Mouse (Mus musculus): ENCODE data around the gene Vill. TPM values are rescaled to one million over a fixed set of nuclear protein-coding genes. Genes with fewer than 3 reads are reported as not detected.

The Vill gene
- 10 to 100 TPM; 32.9 to 41.9 TPM for total RNA-seq (2023)

DNA sequence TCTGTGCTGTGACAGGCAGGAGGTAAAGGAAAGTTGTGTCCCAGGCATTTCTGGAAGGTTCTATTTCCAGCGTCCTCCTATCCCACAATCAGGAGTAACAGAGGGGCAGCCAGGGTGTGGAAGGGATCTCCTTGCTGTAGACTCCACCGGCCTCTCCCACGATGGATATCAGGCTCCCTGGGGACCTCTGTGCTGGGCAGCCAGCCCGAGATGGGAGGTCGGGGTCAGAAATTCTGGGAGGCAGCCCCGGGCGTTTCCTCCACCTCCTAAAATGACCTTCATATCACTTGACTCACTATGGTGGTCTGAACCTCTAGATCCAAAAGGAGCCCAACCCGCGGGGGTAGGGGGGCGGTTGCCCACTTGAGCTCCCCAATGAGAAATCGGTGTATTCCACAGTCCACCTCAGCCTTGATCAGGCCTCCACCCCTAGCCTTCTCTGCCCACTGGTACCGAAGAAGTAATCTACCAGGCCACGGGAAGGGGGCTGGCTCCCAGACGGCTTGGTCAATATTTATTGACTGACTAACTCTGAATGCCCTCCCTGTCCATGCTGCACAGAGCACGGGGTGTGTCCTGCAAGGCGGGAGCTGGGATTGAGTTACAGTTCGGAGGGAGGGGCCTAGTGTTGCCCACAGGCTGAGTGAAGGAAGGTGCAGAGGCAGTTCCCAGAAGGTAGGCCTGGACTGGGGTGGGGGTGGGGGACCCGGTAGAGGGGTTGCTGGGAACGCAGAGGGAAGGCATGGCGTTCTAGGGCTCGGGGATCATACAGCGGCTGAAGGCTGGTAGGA, at the start of gene Vill:
Vill (plus strand) TSS at position 625 of the 791 bp plus-strand sequence.

DNA sequence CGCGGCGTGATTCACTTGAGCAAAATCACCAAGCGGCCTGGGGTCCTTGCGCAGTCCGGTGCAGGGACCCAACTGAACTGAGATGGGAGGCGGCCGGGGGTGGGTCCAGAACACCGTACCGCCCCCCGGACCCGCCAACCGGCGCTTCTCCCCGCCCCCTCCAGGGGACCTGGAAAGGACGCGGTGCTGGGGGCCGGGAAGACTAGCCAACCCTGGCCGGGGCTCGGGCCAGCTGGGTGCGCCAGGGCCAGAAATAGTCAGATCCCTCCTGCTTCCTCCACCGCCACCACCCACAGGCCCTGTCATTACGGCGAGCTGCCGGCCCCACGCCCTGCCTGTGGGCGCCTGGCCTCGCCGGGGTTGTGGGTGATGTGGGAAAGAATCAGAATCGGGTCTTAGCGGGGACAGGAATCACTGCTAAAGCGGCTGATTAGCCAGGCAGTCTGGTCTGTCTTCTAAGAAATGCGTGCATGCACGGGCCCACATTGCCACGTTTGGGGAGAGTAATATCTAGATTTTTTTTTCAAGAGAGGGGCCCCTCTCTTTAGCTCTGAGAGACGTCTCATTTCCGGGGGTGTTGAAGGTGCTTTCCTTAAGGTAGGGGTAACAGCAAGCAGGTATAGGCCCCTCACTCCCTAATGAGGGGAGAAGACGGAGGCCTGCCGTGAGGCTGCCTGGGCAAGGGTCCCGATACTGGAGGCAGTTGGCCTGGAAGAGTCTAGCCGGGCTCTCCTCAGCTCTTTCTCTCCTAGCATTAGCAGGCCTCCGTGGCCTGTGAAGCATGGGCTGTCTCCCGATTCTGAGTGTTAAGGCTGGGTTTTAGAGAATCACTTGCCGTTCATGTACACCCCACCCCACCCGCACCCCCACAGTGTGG, 41.1 kb downstream of the Vill start, which contains the start of gene Plcd1:
Plcd1 (minus strand) TSS at position 84 of the 877 bp plus-strand sequence.

DNA sequence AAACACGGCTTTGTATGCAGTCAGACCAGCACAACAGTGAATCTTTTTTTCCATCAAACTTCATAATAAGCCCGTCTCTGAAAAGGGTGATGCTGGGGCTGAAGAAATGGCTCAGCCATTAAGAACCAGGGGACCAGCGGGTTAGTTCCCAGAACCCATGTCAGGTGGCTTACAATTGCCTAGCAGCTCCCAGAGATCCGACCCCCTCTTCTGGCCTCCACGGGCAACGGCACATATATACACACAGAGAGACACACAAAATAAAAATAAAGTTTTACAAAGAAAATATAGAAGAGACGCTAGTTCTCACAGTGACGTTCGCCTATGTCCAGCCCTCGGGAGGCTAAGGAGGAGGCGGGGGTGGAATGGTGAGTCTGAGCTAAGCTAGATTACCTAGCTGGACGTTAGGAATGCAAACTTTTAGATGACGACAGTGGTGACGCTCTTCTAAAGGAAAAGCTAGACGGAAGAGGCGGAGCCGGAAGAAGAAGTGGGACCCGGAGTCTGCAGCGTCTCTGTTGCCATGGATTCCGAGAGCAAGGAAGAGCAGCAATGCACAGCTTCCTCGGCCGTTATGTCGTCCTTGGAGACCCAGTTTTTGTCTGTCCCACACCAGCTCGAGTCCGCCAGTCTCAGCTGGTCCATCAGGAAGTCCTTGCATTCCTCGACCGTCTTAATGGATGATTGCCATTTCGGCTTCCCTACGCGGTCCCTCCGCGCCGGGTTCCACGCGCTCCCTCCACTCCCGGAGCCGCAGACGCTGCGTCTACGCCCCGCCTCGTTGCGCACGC, 49.6 kb downstream of the Vill start, which contains the start of gene Dlec1:
Dlec1 (plus strand) TSS at position 487 of the 791 bp plus-strand sequence.

Other genes with a start within 250 kb of the Vill start
- 10 to 100 TPM in 1 of 2 experiments, 1 to 10 TPM in 1; 9.9 to 14.4 TPM for gene Ctdspl, start 126.3 kb upstream of the Vill start, total RNA-seq (2023)
- 1 to 10 TPM; 5.5 to 6.2 TPM for gene Plcd1, start 40.7 kb downstream of the Vill start, total RNA-seq (2023)
- under 1 TPM; 0.39 to 0.52 TPM for gene Dlec1, start 49.7 kb downstream of the Vill start, total RNA-seq (2023)
- 1 to 10 TPM; 1.1 to 1.3 TPM for gene Acaa1b, start 104.3 kb downstream of the Vill start, total RNA-seq (2023)
- gene Gm47289, start 106.4 kb downstream of the Vill start, total RNA-seq (2023) = not detected
- gene Slc22a13, start 156.3 kb downstream of the Vill start, total RNA-seq (2023) = under 1 TPM in 1 of 2 experiments, not detected in 1; 0.24 TPM

All from monocyte, adult 59 days (primary cell).